Mouse (Mus musculus) erythroblast, embryonic 14.5 days (primary cell): ENCODE measurements around the gene Agpat4. TPM values are rescaled to one million over a fixed set of nuclear protein-coding genes. Genes with fewer than 3 reads are reported as not detected.
A peak's percentile ranks its signal among the peaks of the same experiment; 100 is the strongest.
"Not testable (repeated sequence)": the region's sequence is repeated elsewhere in the genome, so short reads cannot be mapped to it uniquely, and the experiment has no call there.

Experiments used
- H3K27me3 ChIP-seq: 2 replicates; pipeline ENCODE4 v1.6.1; 2012; ENCODE audit warnings: inconsistent platforms; ENCODE audit not compliant: control insufficient read depth
- H3K36me3 ChIP-seq: 2 replicates; pipeline ENCODE4 v1.6.1; 2012; ENCODE audit warnings: mild to moderate bottlenecking, inconsistent platforms; ENCODE audit not compliant: control insufficient read depth
- H3K4me1 ChIP-seq: 2 replicates; pipeline ENCODE4 v1.6.1; 2012; ENCODE audit warnings: inconsistent platforms; ENCODE audit not compliant: control insufficient read depth
- H3K4me3 ChIP-seq: replicated peaks from 2 replicates; pipeline ENCODE3; 2012; ENCODE audit warnings: moderate library complexity, mild to moderate bottlenecking, inconsistent platforms
- H3K9me3 ChIP-seq: 2 replicates; pipeline ENCODE4 v1.6.1; 2012; ENCODE audit warnings: low read length, inconsistent platforms, mixed read lengths; ENCODE audit not compliant: control insufficient read depth
- GATA1 ChIP-seq: IDR thresholded peaks from 2 replicates; pipeline ENCODE4 v1.6.1; 2012; ENCODE audit warnings: low read length, inconsistent platforms, mixed read lengths
- TAL1 ChIP-seq: IDR thresholded peaks from 3 replicates; pipeline ENCODE4 v1.6.1; 2012; ENCODE audit warnings: low read length, inconsistent platforms, mixed read lengths
- polyA plus RNA-seq: library from polyadenylated mRNA; stranded (reverse); fragments of >175 nt; gene quantifications from 2 replicates; pipeline ENCODE4 v1.2.3, GENCODE M21; 2012

Gene Agpat4
- polyA plus RNA-seq, 1 experiment, result 7.6 TPM

DNA sequence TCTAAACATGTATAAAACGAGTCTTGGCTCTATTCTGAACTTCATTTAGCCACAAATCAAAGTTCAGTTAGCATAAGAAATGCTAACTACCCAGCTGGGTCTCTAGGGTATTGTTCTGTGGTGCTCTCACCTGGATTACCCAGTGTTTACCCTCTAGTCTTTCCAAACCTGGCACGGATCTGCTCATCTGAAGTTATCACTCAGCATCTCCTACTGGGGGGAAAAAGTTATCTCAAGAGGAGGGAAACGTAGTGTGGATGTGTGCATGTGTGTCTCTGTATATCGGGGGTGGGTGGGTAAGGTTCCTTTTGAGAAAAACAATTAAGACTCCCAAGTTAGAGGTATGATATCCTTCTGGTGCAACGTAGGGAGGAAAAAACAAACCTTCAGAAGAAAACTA is 1.8 kb downstream of the Agpat4 start:
- no peak for TF ChIP-seq TAL1
- 0 out of 2 replicates have a peak, but pooled peaks have one; percentile 40 for TF ChIP-seq GATA1
- H3K4me1 ChIP-seq, result peaks cover 65% of the 10 kb centered on the region
- peaks cover 4% of the 10 kb centered on the region for H3K9me3 ChIP-seq

DNA sequence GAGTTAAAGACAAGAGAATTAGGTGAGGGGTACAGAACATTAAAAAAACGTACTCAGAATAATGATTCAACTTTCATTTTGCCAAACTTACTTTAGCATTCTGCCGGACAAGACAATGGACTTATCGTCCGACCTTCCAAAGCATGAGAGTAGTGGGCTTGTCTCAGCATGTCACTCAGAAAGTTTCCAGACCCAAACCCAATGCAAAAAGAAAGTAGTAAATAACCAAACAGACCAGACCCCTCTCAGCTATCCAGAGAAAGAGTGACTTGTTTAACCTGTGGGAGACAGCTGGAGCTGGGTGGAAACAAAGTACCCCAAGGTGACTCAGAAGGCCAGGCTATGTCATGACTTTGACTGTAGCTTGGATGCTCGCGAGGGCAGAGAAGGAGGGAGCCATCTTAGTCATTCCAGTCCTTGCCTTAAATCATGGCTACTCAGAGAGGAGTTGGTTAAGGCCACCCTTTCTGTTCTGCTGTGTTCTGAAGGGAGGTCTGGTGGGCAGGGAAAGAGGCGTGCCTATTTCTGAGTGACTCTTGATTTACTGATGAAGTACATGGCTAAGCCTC is 2.8 kb downstream of the Agpat4 start:
- peaks cover 73% of the 10 kb centered on the region for H3K4me1 ChIP-seq
- no peaks in the 10 kb centered on the region for H3K9me3 ChIP-seq
- TF ChIP-seq GATA1 (no peak), TAL1 (no peak)
- H3K36me3 ChIP-seq, result peaks cover 54% of the 10 kb centered on the region
- no peaks in the 10 kb centered on the region for H3K27me3 ChIP-seq
- peak overlapping the region; percentile 70 for H3K4me3 ChIP-seq

More for the DNA sequence above, 1.8 kb downstream of the Agpat4 start:
- peak overlapping the region; percentile 70 for H3K4me3 ChIP-seq
- H3K36me3 ChIP-seq, result peaks cover 45% of the 10 kb centered on the region
- no peaks in the 10 kb centered on the region for H3K27me3 ChIP-seq

DNA sequence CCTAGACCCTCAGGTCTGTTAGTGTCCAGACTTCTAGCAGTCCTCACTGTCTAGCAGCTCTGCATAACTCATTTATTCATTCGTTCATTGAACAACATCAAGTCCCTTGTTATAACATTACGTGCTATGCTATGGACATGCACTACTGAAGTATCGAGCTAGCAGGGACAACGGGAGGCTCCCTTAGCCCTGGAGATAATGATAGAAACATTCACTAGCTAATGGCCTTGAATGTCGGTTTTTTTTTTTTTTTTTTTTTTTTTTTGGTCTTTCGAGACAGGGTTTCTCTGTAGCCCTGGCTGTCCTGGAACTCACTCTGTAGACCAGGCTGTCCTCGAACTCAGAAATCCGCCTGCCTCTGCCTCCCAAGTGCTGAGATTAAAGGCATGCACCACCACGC is 3.8 kb downstream of the Agpat4 start:
- Histone ChIP-seq H3K4me3 (peak overlapping the region; percentile 70), H3K4me1 (peaks cover 83% of the 10 kb centered on the region), H3K36me3 (peaks cover 63% of the 10 kb centered on the region)
- H3K9me3 ChIP-seq, H3K27me3 ChIP-seq: not testable (repeated sequence)

DNA sequence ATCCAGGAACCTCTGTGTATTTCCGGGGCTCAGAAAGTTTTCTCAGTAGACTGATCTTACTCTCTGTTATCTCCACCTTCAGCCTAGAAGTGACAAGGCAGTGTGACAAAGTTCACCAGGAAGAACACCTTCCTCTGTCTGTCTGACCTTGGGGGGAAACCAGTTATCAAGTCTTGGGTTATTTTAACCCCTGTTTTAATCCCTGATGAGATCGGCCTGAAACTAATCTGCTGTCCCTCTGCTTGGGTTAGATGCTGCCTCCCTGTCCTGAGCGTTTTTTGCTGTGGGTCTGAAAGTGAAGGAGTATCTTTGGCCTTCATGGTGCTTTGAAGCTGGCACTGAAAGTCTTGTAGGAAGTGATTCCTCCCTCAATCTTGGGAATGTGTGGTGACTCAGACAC is 4.7 kb downstream of the Agpat4 start:
- no peaks in the 10 kb centered on the region for H3K27me3 ChIP-seq
- H3K4me3 ChIP-seq, result peak overlapping the region; percentile 48
- H3K4me1 ChIP-seq, result peaks cover 87% of the 10 kb centered on the region
- no peaks in the 10 kb centered on the region for H3K9me3 ChIP-seq
- H3K36me3 ChIP-seq, result peaks cover 72% of the 10 kb centered on the region
- TF ChIP-seq GATA1 (no peak; the same call in 1 of the 2 replicates), TAL1 (no peak)

DNA sequence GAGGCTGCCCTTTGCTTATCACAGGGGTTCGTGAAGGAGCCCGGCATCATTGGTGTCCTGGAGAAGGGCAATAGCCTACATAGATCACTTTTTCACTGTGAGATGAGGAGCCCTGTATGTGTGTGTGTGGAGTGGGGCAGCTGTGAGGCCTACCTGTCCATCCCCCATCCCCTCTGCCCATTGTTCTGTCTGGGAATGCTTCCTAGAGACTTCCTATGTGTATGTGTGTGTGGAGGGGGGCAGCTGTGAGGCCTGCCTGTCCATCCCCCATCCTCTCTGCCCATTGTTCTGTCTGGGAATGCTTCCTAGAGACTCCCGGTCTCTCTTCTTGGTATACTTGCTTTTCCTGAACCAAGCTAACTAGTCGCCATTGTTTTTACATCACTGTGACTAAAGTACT is 8.6 kb downstream of the Agpat4 start:
- TF ChIP-seq GATA1 (no peak), TAL1 (no peak)
- peaks cover 97% of the 10 kb centered on the region for H3K36me3 ChIP-seq

DNA sequence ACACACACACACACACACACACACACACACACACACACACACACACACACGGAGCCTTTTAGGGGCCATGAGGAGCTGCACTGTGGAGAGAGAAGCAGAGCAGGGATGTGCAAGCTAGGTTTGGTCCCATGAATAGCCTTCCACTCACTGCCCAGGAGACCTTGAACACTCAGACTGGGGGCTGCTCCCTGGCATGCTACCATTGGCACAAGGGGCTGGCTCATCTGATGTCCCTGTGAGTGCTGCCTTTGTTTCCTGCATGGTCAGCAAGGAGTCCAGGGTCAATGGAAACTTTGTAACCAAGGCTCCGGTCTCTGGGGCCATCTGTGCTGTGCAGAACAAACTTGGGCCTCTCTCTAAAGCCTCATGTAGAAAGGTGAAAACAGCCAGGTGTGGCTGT is 10.5 kb downstream of the Agpat4 start:
- TF ChIP-seq TAL1 (no peak), GATA1 (no peak)
- Histone ChIP-seq H3K9me3 (no peaks in the 10 kb centered on the region), H3K4me1 (peaks cover 85% of the 10 kb centered on the region), H3K4me3 (no peak overlapping the region), H3K27me3 (no peaks in the 10 kb centered on the region), H3K36me3 (peaks cover 100% of the 10 kb centered on the region)

More for the DNA sequence above, 8.6 kb downstream of the Agpat4 start:
- H3K4me1 ChIP-seq, result peaks cover 84% of the 10 kb centered on the region
- H3K27me3 ChIP-seq, result no peaks in the 10 kb centered on the region
- no peaks in the 10 kb centered on the region for H3K9me3 ChIP-seq
- H3K4me3 ChIP-seq, result no peak overlapping the region

DNA sequence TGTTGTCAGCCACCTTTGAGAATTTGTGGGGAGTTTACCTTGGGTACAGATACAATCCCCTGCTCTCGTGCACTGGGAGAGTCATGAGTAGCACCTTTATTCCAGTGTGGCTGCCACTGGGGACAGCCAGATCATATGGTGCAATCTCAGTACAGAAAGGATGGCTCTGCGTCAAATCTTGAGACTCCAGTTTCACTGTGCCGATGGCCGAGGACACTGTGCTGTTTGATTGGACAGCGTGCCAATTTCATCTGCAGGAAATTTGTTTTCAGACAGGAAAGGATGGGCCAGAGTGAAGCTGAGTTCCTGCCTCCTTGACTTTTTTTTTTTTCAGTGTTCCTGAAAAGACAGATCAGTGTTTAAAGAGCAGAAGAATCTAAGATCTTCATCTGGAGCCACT is 12.7 kb downstream of the Agpat4 start:
- H3K4me1 ChIP-seq, result peaks cover 80% of the 10 kb centered on the region
- H3K27me3 ChIP-seq, result no peaks in the 10 kb centered on the region
- H3K4me3 ChIP-seq, result no peak overlapping the region
- TF ChIP-seq GATA1 (no peak), TAL1 (no peak)
- peaks cover 97% of the 10 kb centered on the region for H3K36me3 ChIP-seq
- H3K9me3 ChIP-seq, result no peaks in the 10 kb centered on the region

DNA sequence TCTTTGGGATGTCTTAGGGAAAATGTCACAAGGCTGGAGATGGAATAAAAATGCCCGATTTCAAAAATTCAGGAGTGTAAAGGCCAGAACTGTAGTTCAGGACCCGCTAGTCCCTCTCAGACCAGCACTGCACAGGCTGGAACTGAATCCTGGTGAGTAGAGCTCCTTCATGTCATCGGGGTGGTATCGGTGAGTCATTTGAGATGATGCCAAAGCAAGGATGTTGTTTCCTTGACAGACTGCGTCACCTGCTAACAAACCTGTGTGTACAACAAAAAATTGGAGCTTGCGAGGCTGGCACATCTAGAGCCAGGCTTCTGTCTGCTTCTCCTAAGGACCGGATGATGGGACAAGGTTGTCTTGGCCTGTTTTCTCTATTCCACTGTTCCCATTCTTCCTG is 13.1 kb downstream of the Agpat4 start:
- Histone ChIP-seq H3K36me3 (peaks cover 97% of the 10 kb centered on the region), H3K9me3 (no peaks in the 10 kb centered on the region), H3K4me3 (no peak overlapping the region), H3K4me1 (peaks cover 80% of the 10 kb centered on the region), H3K27me3 (no peaks in the 10 kb centered on the region)
- TF ChIP-seq GATA1 (no peak), TAL1 (no peak)

DNA sequence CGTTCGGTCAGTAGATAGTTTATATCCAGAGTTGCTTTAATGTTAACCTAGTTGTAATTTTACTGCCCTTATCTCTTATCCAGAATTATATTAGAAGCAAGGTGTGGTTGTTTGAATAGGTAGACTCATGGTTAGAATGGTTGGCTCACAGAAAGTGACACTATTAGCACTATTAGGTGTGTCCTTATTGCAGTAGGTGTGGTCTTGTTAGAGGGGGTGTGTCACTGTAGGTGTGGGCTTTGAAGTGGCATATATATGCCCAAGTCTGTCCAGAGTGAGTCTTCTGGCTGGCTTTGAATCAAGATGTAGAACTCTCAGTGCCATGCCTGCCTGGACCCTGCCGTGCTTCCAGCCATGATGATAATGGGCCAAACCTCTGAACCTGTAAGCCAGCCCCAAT is 14.4 kb downstream of the Agpat4 start:
- Histone ChIP-seq H3K27me3 (no peaks in the 10 kb centered on the region), H3K4me1 (peaks cover 74% of the 10 kb centered on the region), H3K36me3 (peaks cover 96% of the 10 kb centered on the region), H3K9me3 (no peaks in the 10 kb centered on the region), H3K4me3 (peak overlapping the region; percentile 19)
- no peak for TF ChIP-seq TAL1
- TF ChIP-seq GATA1, result no peak

DNA sequence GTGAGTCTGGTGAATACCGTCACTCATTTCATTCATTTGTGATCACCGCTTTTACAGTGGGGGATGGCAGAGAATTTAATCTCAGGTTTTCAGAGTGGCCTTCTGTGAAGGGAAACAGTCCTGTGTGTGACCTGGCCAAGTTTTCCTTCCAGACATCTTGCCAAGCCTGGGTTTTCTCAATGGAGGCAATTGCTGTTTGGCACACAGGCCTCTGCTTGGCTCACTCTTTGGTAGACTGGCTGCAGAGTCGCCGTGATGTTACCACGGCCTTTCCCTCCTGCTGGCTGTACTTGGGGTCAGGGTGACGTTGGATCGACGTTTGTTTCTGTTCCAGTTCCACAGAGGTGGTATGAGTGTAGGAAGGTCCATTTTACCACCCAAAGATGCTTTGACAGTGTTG is 15.5 kb downstream of the Agpat4 start:
- TF ChIP-seq TAL1 (no peak), GATA1 (no peak)
- Histone ChIP-seq H3K4me3 (no peak overlapping the region), H3K4me1 (peaks cover 71% of the 10 kb centered on the region), H3K36me3 (peaks cover 96% of the 10 kb centered on the region), H3K27me3 (no peaks in the 10 kb centered on the region), H3K9me3 (no peaks in the 10 kb centered on the region)
